Mouse (Mus musculus) embryonic fibroblast, embryonic 13.5 days (primary cell): ENCODE measurements at regions not wholly inside any gene's neighbourhood (a gene's known extent, or its start where the extent isn't known, plus 50 kb on each side); places are given as distances from the start of the nearest gene placed in this dataset.

Experiments
- CTCF ChIP-seq: IDR thresholded peaks from 2 replicates; pipeline ENCODE4 v1.5.1; 2011; ENCODE audit warnings: mild to moderate bottlenecking, control low read depth, low read length, moderate library complexity, borderline replicate concordance; ENCODE audit not compliant: insufficient read depth
- POLR2A ChIP-seq: IDR thresholded peaks from 2 replicates; pipeline ENCODE4 v1.6.1; 2011; ENCODE audit warnings: low read depth, mild to moderate bottlenecking, control low read depth, low read length, moderate library complexity

DNA sequence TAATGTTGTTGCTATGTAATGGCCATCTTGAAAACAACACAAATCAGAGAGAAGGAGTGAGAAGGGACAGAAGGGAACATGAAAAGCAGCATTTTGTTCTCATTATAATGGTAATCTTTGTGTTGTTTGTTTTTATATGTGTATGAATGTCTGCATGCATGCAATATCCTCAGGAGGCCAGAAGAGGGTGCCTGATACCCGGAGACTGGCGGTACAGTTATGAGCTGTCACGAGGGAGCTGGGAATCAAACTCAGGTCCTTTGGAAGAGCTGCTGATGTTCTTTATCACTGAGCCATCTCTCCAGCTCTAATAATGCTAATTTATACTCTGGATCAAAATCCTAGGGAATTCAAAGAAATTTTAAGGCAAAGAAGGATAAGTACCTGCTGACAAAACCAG is 147.0 kb upstream of the Tenm4 start:
- TF ChIP-seq CTCF (no peak), POLR2A (no peak)
